Mouse (Mus musculus): ENCODE measurements around the gene Mfsd5. TPM values are rescaled to one million over a fixed set of nuclear protein-coding genes. Genes with fewer than 3 reads are reported as not detected.

Gene Mfsd5
- polyA plus RNA-seq, 1 experiment from 2014 or later = 24.9 TPM

DNA sequence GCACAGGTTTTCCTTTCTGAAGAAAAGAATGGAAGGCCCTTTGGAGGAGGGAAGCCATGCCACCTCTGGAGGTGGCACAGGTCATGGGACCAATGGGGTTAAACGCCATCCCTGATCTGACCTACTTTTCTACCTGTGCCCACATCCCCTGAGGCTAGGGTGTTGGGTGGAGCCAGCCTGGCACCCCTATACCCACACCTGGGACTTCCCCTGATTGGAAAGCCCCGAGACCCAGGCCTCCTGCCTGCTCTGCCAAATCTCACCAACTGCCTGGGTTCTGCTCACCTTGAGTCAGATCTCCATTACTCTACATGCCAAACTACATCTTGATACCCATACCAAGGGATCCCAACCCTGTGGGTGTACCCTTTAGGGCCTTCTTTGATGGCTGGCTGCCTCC is 16.2 kb upstream of the Mfsd5 start:
- H3K27me3 ChIP-seq = peaks cover 59% of the 10 kb centered on the region
- H3K9me3 ChIP-seq (replicated peaks) = no peaks in the 10 kb centered on the region
- no peak overlapping the region for H3K4me2 ChIP-seq
- H3K4me1 ChIP-seq (replicated peaks) = peaks cover 2% of the 10 kb centered on the region
- no peaks in the 10 kb centered on the region for H3K36me3 ChIP-seq (replicated peaks)
- no peak overlapping the region for H3K9ac ChIP-seq
- H3K27ac ChIP-seq (replicated peaks) = no peak overlapping the region
- 36% methylated on average over 2 of the region's 2 CpGs for WGBS (ENCODE audit: insufficient replicate concordance)
- H3K4me3 ChIP-seq (replicated peaks) = no peak overlapping the region
- ATAC-seq (ENCODE audit: insufficient read depth) = no peak

DNA sequence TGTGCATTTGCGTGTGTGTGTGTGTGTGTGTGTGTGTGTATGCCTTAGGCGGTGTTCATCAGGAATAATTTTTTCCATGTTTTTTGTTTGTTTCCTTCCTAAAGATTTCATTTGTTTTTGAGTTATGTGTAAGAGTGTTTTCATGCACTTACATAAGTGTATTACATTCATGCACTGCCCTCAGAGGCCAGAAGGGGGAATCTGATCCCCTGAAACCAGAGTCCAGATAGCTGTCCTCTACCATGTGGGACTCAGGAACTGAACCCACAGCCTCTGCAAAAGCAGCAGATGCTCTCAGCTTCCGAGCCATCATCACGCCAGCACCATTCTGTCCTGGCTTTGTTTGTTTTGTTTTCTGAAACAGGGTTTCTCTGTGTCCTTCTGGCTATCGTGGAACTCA is 13.7 kb upstream of the Mfsd5 start:
- no peak for ATAC-seq (ENCODE audit: insufficient read depth)
- no peak overlapping the region for H3K27ac ChIP-seq (replicated peaks)
- no peak overlapping the region for H3K4me2 ChIP-seq
- no peaks in the 10 kb centered on the region for H3K4me1 ChIP-seq (replicated peaks)
- peaks cover 55% of the 10 kb centered on the region for H3K27me3 ChIP-seq
- WGBS (ENCODE audit: insufficient replicate concordance) = 70% methylated on average over 5 of the region's 5 CpGs
- H3K36me3 ChIP-seq (replicated peaks) = no peaks in the 10 kb centered on the region
- H3K9me3 ChIP-seq (replicated peaks) = no peaks in the 10 kb centered on the region
- no peak overlapping the region for H3K9ac ChIP-seq
- no peak overlapping the region for H3K4me3 ChIP-seq (replicated peaks)

DNA sequence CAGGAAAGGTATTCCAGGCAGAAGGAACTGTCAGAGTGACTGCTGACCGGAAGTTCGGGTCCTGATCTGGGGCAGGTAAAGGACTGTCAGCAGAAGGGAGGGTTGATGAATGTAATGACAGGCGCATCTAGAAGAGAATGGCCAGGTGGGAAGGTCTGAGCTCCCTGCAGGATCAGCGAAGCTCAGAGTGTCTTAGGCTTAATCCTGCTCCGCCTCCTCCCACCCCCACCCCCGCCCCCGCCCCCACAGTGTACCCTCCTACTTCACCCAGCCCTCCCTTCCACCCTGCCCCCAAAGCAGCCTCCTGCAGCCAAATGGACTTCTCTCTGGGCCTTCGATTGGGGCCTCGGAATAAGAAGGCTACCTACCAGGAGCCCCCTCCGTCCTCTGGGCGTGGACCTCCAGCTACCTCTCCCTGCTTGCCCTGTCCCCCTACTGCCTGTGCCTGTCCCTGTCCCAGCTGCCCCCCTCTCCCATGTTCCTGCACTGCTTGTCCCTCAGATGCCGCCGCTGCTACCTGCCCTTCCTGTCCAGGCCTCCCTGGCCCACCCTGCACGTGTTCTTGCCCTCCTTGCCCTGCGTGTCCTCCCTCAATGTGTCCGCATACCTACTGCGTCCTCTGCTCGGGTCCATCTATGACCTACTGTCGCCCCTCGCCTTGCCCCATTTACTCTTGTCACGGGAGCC is 8.8 kb upstream of the Mfsd5 start, which contains the start of gene Gm9918:
Gm9918 (plus strand) TSS at position 290 of the 687 bp plus-strand sequence.
- Histone ChIP-seq H3K27me3 (peaks cover 48% of the 10 kb centered on the region), H3K4me2 (peak within 1 kb of the TSS; percentile 20), H3K4me1 (replicated peaks) (no peaks in the 10 kb centered on the region), H3K9ac (no peak within 1 kb of the TSS), H3K36me3 (replicated peaks) (no peaks in the 10 kb centered on the region), H3K9me3 (replicated peaks) (no peaks in the 10 kb centered on the region), H3K27ac (replicated peaks) (no peak within 1 kb of the TSS), H3K4me3 (replicated peaks) (no peak within 1 kb of the TSS)
- 30% methylated on average over 21 of the region's 21 CpGs for WGBS (ENCODE audit: insufficient replicate concordance)
- no peak for ATAC-seq (ENCODE audit: insufficient read depth)

DNA sequence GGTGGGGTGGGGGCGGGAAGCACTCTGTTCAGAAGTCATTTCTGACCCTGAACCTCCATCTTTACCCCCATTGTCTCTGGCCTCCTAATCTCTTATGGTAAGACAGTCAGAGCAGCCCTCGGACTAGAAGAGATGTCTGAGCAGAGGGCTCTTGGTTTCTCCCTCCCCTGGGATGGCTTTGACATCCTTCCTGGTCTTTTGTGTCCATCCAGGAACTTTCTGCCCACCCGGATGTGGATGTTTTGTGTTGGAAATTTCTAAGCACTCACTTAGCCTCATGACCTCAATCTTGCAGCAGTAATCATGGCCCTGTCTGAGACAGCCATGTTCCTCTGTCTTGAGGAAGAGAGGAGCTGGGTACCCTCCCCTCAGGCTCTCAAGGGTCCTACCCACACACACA is 7.8 kb upstream of the Mfsd5 start:
- Histone ChIP-seq H3K9ac (no peak overlapping the region), H3K4me2 (no peak overlapping the region), H3K4me3 (replicated peaks) (no peak overlapping the region), H3K9me3 (replicated peaks) (no peaks in the 10 kb centered on the region), H3K27ac (replicated peaks) (no peak overlapping the region), H3K27me3 (peaks cover 43% of the 10 kb centered on the region), H3K36me3 (replicated peaks) (no peaks in the 10 kb centered on the region), H3K4me1 (replicated peaks) (no peaks in the 10 kb centered on the region)
- 23% methylated on average over 3 of the region's 3 CpGs for WGBS (ENCODE audit: insufficient replicate concordance)
- ATAC-seq (ENCODE audit: insufficient read depth) = no peak

DNA sequence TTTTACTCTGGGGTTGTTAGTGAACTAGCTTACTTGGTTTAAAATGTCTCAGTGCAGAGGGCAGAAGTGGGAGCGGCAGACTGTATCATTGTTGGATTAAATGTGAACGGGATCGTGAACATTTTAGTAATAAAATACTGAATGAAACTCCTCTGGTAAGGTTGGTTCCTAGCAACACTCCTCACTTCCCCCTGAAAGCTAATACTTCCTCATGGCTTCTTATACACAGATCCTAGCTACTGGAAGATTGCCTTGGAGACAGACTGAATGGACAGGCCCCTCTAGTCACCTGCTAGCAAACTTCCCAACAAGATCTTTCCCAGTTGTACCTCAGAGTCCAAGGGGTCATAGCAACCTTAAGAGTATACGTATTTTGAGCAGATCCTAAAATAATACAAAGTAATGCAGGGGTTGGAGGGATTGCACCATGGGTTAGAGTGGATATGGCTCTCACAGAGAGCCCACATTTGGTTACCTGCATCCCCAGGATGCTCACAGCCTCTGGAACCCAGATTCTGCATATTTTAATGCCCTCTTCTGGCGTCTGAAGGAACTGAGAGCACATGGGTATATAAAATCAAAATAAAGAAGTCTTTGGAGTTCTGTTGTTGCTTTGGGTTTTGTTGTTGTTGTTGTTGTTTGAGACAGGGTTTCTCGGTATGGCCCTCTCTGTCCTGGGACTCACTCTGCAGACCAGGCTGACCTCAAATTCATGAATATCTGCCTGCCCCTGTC is 5.1 kb upstream of the Mfsd5 start:
- peaks cover 37% of the 10 kb centered on the region for H3K27me3 ChIP-seq
- H3K36me3 ChIP-seq (replicated peaks) = no peaks in the 10 kb centered on the region
- H3K4me2 ChIP-seq = no peak overlapping the region
- ATAC-seq (ENCODE audit: insufficient read depth) = no peak
- no peak overlapping the region for H3K4me3 ChIP-seq (replicated peaks)
- no peak overlapping the region for H3K27ac ChIP-seq (replicated peaks)
- H3K9ac ChIP-seq = no peak overlapping the region
- WGBS (ENCODE audit: insufficient replicate concordance) = 58% methylated on average over 6 of the region's 6 CpGs
- peaks cover 8% of the 10 kb centered on the region for H3K4me1 ChIP-seq (replicated peaks)
- no peaks in the 10 kb centered on the region for H3K9me3 ChIP-seq (replicated peaks)

DNA sequence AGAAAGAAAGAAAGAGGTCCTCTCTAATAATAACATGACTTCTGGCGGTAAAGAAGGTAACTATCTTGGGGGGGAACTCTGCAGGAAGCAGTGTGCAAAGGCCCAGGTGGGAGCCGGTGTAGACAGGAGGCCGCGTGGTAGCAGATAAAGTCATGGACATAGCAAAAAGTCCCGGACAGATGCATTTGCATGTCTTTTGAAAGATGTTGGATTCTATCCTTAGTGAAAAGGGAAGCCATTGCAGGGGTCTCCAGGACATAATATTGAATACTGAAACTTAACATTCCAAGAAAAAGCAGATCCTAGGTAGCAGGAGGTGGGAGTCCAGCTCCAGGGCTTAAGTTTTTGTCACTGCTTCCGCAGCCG is 545 bp upstream of the Mfsd5 start:
- no peak for ATAC-seq (ENCODE audit: insufficient read depth)
- WGBS (ENCODE audit: insufficient replicate concordance) = 17% methylated on average over 7 of the region's 7 CpGs
- Histone ChIP-seq H3K4me1 (replicated peaks) (peaks cover 50% of the 10 kb centered on the region), H3K27me3 (0 out of 2 replicates have a peak, but pooled peaks cover 4% of the 10 kb centered on the region), H3K9me3 (replicated peaks) (no peaks in the 10 kb centered on the region), H3K27ac (replicated peaks) (peak overlapping the region; percentile 77), H3K9ac (peak overlapping the region; percentile 76), H3K4me2 (peak overlapping the region; percentile 87), H3K36me3 (replicated peaks) (peaks cover 20% of the 10 kb centered on the region), H3K4me3 (replicated peaks) (peak overlapping the region; percentile 77)

DNA sequence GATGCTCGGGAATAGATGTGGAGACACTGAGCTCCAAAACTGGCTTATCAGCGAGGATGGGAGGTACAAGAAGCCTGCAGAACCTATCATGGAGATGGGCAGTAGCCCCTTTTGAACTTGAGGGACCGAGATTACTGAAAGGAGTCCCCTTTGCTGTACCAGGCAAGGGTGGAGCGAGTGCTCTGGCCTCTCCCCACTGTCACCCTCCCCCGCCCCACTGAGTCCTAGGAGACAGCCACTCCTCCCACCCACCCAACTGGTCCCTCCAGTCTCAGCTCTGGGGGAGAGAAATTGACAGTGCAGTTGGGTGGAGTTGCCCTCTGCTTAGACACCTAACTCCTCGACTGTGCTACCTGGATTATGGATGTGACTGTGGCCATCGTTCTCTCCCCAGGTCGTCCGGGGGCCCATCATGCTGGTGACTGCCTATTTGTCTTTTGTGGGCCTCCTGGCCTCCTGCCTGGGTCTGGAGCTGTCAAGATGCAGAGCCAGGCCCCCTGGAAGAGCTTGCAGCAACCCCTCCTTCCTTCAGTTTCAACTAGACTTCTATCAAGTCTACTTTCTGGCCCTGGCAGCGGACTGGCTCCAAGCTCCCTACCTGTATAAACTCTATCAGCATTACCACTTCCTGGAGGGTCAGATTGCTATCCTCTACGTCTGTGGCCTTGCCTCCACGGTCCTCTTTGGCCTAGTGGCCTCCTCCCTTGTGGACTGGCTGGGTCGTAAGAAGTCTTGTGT is 698 bp downstream of the Mfsd5 start:
- peaks cover 58% of the 10 kb centered on the region for H3K4me1 ChIP-seq (replicated peaks)
- H3K4me2 ChIP-seq = peak overlapping the region; percentile 87
- 10% methylated on average over 13 of the region's 13 CpGs for WGBS (ENCODE audit: insufficient replicate concordance)
- peak overlapping the region; percentile 77 for H3K4me3 ChIP-seq (replicated peaks)
- ATAC-seq (ENCODE audit: insufficient read depth) = peak; percentile 34
- H3K9ac ChIP-seq = peak overlapping the region; percentile 76
- H3K27ac ChIP-seq (replicated peaks) = peak overlapping the region; percentile 77
- H3K27me3 ChIP-seq = no peaks in the 10 kb centered on the region
- peaks cover 20% of the 10 kb centered on the region for H3K36me3 ChIP-seq (replicated peaks)
- H3K9me3 ChIP-seq (replicated peaks) = no peaks in the 10 kb centered on the region

DNA sequence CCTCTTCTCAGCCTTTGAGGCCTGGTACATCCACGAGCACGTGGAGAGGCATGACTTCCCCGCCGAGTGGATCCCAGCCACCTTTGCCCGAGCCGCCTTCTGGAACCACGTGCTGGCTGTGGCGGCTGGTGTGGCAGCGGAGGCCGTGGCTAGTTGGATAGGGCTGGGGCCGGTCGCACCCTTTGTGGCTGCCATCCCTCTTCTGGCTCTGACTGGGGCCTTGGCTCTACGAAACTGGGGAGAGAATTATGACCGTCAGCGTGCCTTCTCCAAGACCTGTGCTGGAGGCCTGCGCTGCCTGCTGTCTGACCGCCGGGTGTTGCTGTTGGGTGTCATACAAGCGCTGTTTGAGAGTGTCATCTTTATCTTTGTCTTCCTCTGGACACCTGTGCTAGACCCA is 1.4 kb downstream of the Mfsd5 start:
- H3K36me3 ChIP-seq (replicated peaks) = peaks cover 20% of the 10 kb centered on the region
- H3K27ac ChIP-seq (replicated peaks) = no peak overlapping the region
- H3K27me3 ChIP-seq = no peaks in the 10 kb centered on the region
- H3K9ac ChIP-seq = no peak overlapping the region
- WGBS (ENCODE audit: insufficient replicate concordance) = 85% methylated on average over 19 of the region's 19 CpGs
- H3K9me3 ChIP-seq (replicated peaks) = no peaks in the 10 kb centered on the region
- ATAC-seq (ENCODE audit: insufficient read depth) = no peak
- peaks cover 58% of the 10 kb centered on the region for H3K4me1 ChIP-seq (replicated peaks)
- H3K4me2 ChIP-seq = peak overlapping the region; percentile 87
- H3K4me3 ChIP-seq (replicated peaks) = peak overlapping the region; percentile 77

DNA sequence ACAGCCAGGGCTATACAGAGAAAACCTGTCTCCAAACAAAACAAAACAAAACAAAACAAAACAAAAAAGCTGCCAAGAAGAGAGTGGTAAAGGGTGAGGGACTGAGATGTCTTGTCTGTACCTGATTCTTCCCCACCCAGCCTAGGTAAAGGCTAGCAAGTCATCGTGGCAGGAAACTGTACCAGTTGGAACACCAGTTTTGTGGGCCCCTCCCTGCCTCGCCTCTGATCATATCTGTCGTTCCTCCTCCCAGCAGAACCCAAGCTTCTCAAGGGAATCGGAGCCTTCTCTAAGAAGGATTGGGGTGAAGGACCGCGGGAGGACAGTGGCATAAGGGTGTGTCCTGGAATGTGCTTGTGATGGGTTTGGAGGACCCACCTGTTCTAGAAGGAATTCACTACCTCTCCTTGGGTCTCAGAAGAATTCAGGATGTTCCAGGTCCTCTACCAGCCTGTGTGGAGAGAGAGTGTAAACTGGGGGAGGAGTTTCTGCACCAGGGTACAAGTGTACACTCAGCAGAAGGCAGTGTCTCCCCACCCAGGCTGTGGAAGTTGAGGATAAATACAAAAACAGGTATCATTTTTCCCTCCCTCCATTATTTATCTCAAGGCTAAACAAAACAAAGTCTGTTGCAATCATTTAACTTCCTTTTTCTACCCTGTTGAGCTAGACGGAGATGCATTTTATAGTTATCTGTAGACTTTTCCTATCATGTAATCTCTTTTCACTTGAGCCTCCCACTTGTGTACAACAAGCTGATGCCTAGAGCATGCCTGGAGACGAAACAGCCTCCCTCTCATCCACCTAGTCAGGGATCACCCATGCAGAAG is 3.4 kb downstream of the Mfsd5 start:
- no peaks in the 10 kb centered on the region for H3K27me3 ChIP-seq
- H3K27ac ChIP-seq (replicated peaks) = peak overlapping the region; percentile 61
- no peak for ATAC-seq (ENCODE audit: insufficient read depth)
- 28% methylated on average over 8 of the region's 8 CpGs for WGBS (ENCODE audit: insufficient replicate concordance)
- H3K4me2 ChIP-seq = peak overlapping the region; percentile 48
- peaks cover 58% of the 10 kb centered on the region for H3K4me1 ChIP-seq (replicated peaks)
- 0 out of 2 replicates have a peak overlapping the region, but pooled peaks have one; percentile 8 for H3K9ac ChIP-seq
- peaks cover 20% of the 10 kb centered on the region for H3K36me3 ChIP-seq (replicated peaks)
- peak overlapping the region; percentile 15; the same call in 1 of the 2 replicates for H3K4me3 ChIP-seq (replicated peaks)
- H3K9me3 ChIP-seq (replicated peaks) = no peaks in the 10 kb centered on the region

DNA sequence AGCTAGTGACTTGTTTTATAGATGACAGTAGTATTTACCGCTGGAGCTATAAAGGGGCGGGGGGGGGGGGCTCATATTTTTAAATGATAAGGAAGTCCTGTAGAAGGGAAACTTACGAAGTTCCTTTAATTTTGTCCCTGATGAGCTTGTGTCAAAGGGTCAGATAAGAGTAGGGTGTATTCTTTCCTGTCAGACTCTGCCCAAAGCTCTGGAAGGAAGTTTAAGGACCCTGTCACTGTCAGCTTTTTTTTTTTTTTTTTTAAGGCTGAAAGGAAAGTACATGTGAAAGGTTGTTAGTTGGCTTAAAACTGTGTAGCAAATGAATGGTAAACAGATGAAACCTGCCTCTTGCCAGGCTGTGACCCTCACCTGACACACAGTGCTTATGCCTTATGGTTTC is 4.4 kb downstream of the Mfsd5 start:
- Histone ChIP-seq H3K4me2 (no peak overlapping the region), H3K27me3 (no peaks in the 10 kb centered on the region), H3K9me3 (replicated peaks) (no peaks in the 10 kb centered on the region), H3K9ac (no peak overlapping the region), H3K4me1 (replicated peaks) (peaks cover 55% of the 10 kb centered on the region), H3K27ac (replicated peaks) (no peak overlapping the region), H3K4me3 (replicated peaks) (no peak overlapping the region), H3K36me3 (replicated peaks) (peaks cover 20% of the 10 kb centered on the region)
- WGBS (ENCODE audit: insufficient replicate concordance) = 18% methylated on average over 3 of the region's 3 CpGs
- no peak for ATAC-seq (ENCODE audit: insufficient read depth)

All from liver, embryonic 15.5 days (tissue).